Mouse (Mus musculus): ENCODE data around the gene Set. TPM values are rescaled to one million over a fixed set of nuclear protein-coding genes. Genes with fewer than 3 reads are reported as not detected.

Set gene
- polyA plus RNA-seq, 1 experiment from 2014 or later = 768 TPM

GRCm38 (mm10) chr2:30080181-30080800 is 23.1 kb downstream of the Set start:
- H3K9ac ChIP-seq (replicated peaks; ENCODE audit: low read length) = no peak overlapping the region

GRCm38 (mm10) chr2:30084113-30084512 is 26.9 kb downstream of the Set start:
- Histone ChIP-seq H3K4me1 (ENCODE audit: control insufficient read depth, insufficient read depth, low read length) (no peaks in the 10 kb centered on the region), H3K4me2 (ENCODE audit: low read depth, low read length) (no peak overlapping the region), H3K36me3 (replicated peaks; ENCODE audit: control insufficient read depth, insufficient read depth, low read depth, low read length) (no peaks in the 10 kb centered on the region), H3K27me3 (ENCODE audit: control insufficient read depth, insufficient read depth, low read length) (no peaks in the 10 kb centered on the region), H3K27ac (replicated peaks; ENCODE audit: low read depth, low read length) (no peak overlapping the region), H3K9me3 (replicated peaks; ENCODE audit: control insufficient read depth, low read length) (no peaks in the 10 kb centered on the region), H3K9ac (replicated peaks; ENCODE audit: low read length) (no peak overlapping the region), H3K4me3 (ENCODE audit: low read depth, low read length) (no peak overlapping the region)
- ATAC-seq (replicated peaks; ENCODE audit: insufficient number of reproducible peaks, low FRiP score, low TSS enrichment, low read depth) (no peak), DNase-seq (ENCODE audit: low spot score) (no peak)
- 59% methylated on average over 5 of the region's 5 CpGs for WGBS

More at GRCm38 (mm10) chr2:30080181-30080800, 23.1 kb downstream of the Set start:
- ATAC-seq (replicated peaks; ENCODE audit: insufficient number of reproducible peaks, low FRiP score, low TSS enrichment, low read depth) = no peak
- Histone ChIP-seq H3K9me3 (replicated peaks; ENCODE audit: control insufficient read depth, low read length) (no peaks in the 10 kb centered on the region), H3K27me3 (ENCODE audit: control insufficient read depth, insufficient read depth, low read length) (no peaks in the 10 kb centered on the region), H3K27ac (replicated peaks; ENCODE audit: low read depth, low read length) (no peak overlapping the region), H3K4me1 (ENCODE audit: control insufficient read depth, insufficient read depth, low read length) (no peaks in the 10 kb centered on the region; the same call in 1 of the 2 replicates), H3K36me3 (replicated peaks; ENCODE audit: control insufficient read depth, insufficient read depth, low read depth, low read length) (no peaks in the 10 kb centered on the region), H3K4me2 (ENCODE audit: low read depth, low read length) (no peak overlapping the region), H3K4me3 (ENCODE audit: low read depth, low read length) (no peak overlapping the region)
- no peak for DNase-seq (ENCODE audit: low spot score)
- WGBS = 86% methylated on average over 15 of the region's 15 CpGs

- 6% methylated on average over 12 of the region's 12 CpGs for WGBS
- no peaks in the 10 kb centered on the region for H3K36me3 ChIP-seq (replicated peaks; ENCODE audit: control insufficient read depth, insufficient read depth, low read depth, low read length)
- H3K27me3 ChIP-seq (ENCODE audit: control insufficient read depth, insufficient read depth, low read length) = no peaks in the 10 kb centered on the region
- peak; percentile 60; the same call in 1 of the 2 replicates for ATAC-seq (replicated peaks; ENCODE audit: insufficient number of reproducible peaks, low FRiP score, low TSS enrichment, low read depth)
- H3K27ac ChIP-seq (replicated peaks; ENCODE audit: low read depth, low read length) = no peak overlapping the region
- H3K4me2 ChIP-seq (ENCODE audit: low read depth, low read length) = peak overlapping the region; percentile 28
- no peaks in the 10 kb centered on the region for H3K9me3 ChIP-seq (replicated peaks; ENCODE audit: control insufficient read depth, low read length)
- DNase-seq (ENCODE audit: low spot score) = peak; percentile 38
- H3K4me1 ChIP-seq (ENCODE audit: control insufficient read depth, insufficient read depth, low read length) = no peaks in the 10 kb centered on the region
- no peak overlapping the region for H3K4me3 ChIP-seq (ENCODE audit: low read depth, low read length)
- peak overlapping the region; percentile 34 for H3K9ac ChIP-seq (replicated peaks; ENCODE audit: low read length)
Measured at GRCm38 (mm10) chr2:30084632-30085031, 27.5 kb downstream of the Set start.

GRCm38 (mm10) chr2:30087310-30087709 is 30.1 kb downstream of the Set start:
- H3K36me3 ChIP-seq (replicated peaks; ENCODE audit: control insufficient read depth, insufficient read depth, low read depth, low read length) = no peaks in the 10 kb centered on the region; the same call in 1 of the 2 replicates
- no peaks in the 10 kb centered on the region for H3K27me3 ChIP-seq (ENCODE audit: control insufficient read depth, insufficient read depth, low read length)
- H3K27ac ChIP-seq (replicated peaks; ENCODE audit: low read depth, low read length) = no peak overlapping the region
- H3K4me2 ChIP-seq (ENCODE audit: low read depth, low read length) = no peak overlapping the region
- ATAC-seq (replicated peaks; ENCODE audit: insufficient number of reproducible peaks, low FRiP score, low TSS enrichment, low read depth) (no peak), DNase-seq (ENCODE audit: low spot score) (no peak)
- 92% methylated on average over 4 of the region's 4 CpGs for WGBS
- no peaks in the 10 kb centered on the region for H3K4me1 ChIP-seq (ENCODE audit: control insufficient read depth, insufficient read depth, low read length)
- no peak overlapping the region for H3K9ac ChIP-seq (replicated peaks; ENCODE audit: low read length)
- no peaks in the 10 kb centered on the region for H3K9me3 ChIP-seq (replicated peaks; ENCODE audit: control insufficient read depth, low read length)
- no peak overlapping the region for H3K4me3 ChIP-seq (ENCODE audit: low read depth, low read length)

- Histone ChIP-seq H3K9me3 (replicated peaks; ENCODE audit: control insufficient read depth, low read length) (no peaks in the 10 kb centered on the region), H3K27me3 (ENCODE audit: control insufficient read depth, insufficient read depth, low read length) (no peaks in the 10 kb centered on the region), H3K4me2 (ENCODE audit: low read depth, low read length) (no peak overlapping the region), H3K4me3 (ENCODE audit: low read depth, low read length) (no peak overlapping the region), H3K9ac (replicated peaks; ENCODE audit: low read length) (no peak overlapping the region), H3K27ac (replicated peaks; ENCODE audit: low read depth, low read length) (no peak overlapping the region), H3K4me1 (ENCODE audit: control insufficient read depth, insufficient read depth, low read length) (no peaks in the 10 kb centered on the region), H3K36me3 (replicated peaks; ENCODE audit: control insufficient read depth, insufficient read depth, low read depth, low read length) (no peaks in the 10 kb centered on the region; the same call in 1 of the 2 replicates)
- DNase-seq (ENCODE audit: low spot score) (no peak), ATAC-seq (replicated peaks; ENCODE audit: insufficient number of reproducible peaks, low FRiP score, low TSS enrichment, low read depth) (no peak)
- 97% methylated on average over 12 of the region's 12 CpGs for WGBS
Measured at GRCm38 (mm10) chr2:30091521-30091920, 34.3 kb downstream of the Set start.

- 48% methylated on average over 6 of the region's 6 CpGs for WGBS
- H3K9me3 ChIP-seq (replicated peaks; ENCODE audit: control insufficient read depth, low read length) = no peaks in the 10 kb centered on the region
- H3K4me2 ChIP-seq (ENCODE audit: low read depth, low read length) = peak overlapping the region; percentile 66; the same call in 1 of the 2 replicates
- H3K36me3 ChIP-seq (replicated peaks; ENCODE audit: control insufficient read depth, insufficient read depth, low read depth, low read length) = no peaks in the 10 kb centered on the region; the same call in 1 of the 2 replicates
- H3K27me3 ChIP-seq (ENCODE audit: control insufficient read depth, insufficient read depth, low read length) = no peaks in the 10 kb centered on the region
- peak overlapping the region; percentile 70; the same call in 1 of the 2 replicates for H3K4me3 ChIP-seq (ENCODE audit: low read depth, low read length)
- no peak for DNase-seq (ENCODE audit: low spot score)
- H3K27ac ChIP-seq (replicated peaks; ENCODE audit: low read depth, low read length) = no peak overlapping the region
- H3K4me1 ChIP-seq (ENCODE audit: control insufficient read depth, insufficient read depth, low read length) = no peaks in the 10 kb centered on the region
- no peak for ATAC-seq (replicated peaks; ENCODE audit: insufficient number of reproducible peaks, low FRiP score, low TSS enrichment, low read depth)
- 0 out of 2 replicates have a peak overlapping the region, but pooled peaks have one; percentile 68 for H3K9ac ChIP-seq (replicated peaks; ENCODE audit: low read length)
Measured at GRCm38 (mm10) chr2:30092280-30092918, 35.2 kb downstream of the Set start.

- Histone ChIP-seq H3K4me3 (ENCODE audit: low read depth, low read length) (peak within 1 kb of the TSS; percentile 70), H3K4me1 (ENCODE audit: control insufficient read depth, insufficient read depth, low read length) (no peaks in the 10 kb centered on the region), H3K27ac (replicated peaks; ENCODE audit: low read depth, low read length) (0 out of 2 replicates have a peak within 1 kb of the TSS, but pooled peaks have one; percentile 10), H3K9ac (replicated peaks; ENCODE audit: low read length) (peak within 1 kb of the TSS; percentile 68), H3K4me2 (ENCODE audit: low read depth, low read length) (peak within 1 kb of the TSS; percentile 66), H3K9me3 (replicated peaks; ENCODE audit: control insufficient read depth, low read length) (no peaks in the 10 kb centered on the region), H3K27me3 (ENCODE audit: control insufficient read depth, insufficient read depth, low read length) (no peaks in the 10 kb centered on the region), H3K36me3 (replicated peaks; ENCODE audit: control insufficient read depth, insufficient read depth, low read depth, low read length) (no peaks in the 10 kb centered on the region; the same call in 1 of the 2 replicates)
- under 1% methylated on average over 50 of the region's 51 CpGs for WGBS
- ATAC-seq (replicated peaks; ENCODE audit: insufficient number of reproducible peaks, low FRiP score, low TSS enrichment, low read depth) = peak; percentile 90
- DNase-seq (ENCODE audit: low spot score) = peak; percentile 95
Measured at GRCm38 (mm10) chr2:30093471-30094207, 36.5 kb downstream of the Set start, which contains the start of gene Zdhhc12. TSS of gene Zdhhc12 (minus strand) at chr2:30093648.

Data from embryonic facial prominence, embryonic 11.5 days (tissue).